Mouse (Mus musculus): Measurements from ENCODE around the gene Ndufaf2. TPM values are rescaled to one million over a fixed set of nuclear protein-coding genes. Genes with fewer than 3 reads are reported as not detected.
A peak's percentile ranks its signal among the peaks of the same experiment; 100 is the strongest.

Gene Ndufaf2
- total RNA-seq, 4 experiments from 2014 or later, result 16.1 to 21.8 (median 19.8) TPM

- DNase-seq (ENCODE audit: low spot score in 2 of 2), result no peak
Observed at GRCm38 (mm10) chr13:108086724-108087123, 71.7 kb downstream of the Ndufaf2 start.

- no peak for DNase-seq (ENCODE audit: low spot score in 2 of 2)
Observed at GRCm38 (mm10) chr13:108086036-108086435, 72.4 kb downstream of the Ndufaf2 start.

- no peak for DNase-seq (ENCODE audit: low spot score in 2 of 2)
Observed at GRCm38 (mm10) chr13:108084086-108084485, 74.3 kb downstream of the Ndufaf2 start.

- DNase-seq (ENCODE audit: low spot score in 2 of 2), result no peak
Observed at GRCm38 (mm10) chr13:108077901-108078300, 80.5 kb downstream of the Ndufaf2 start.

GRCm38 (mm10) chr13:108077476-108077875 lies 80.9 kb downstream of the Ndufaf2 start:
- DNase-seq (ENCODE audit: low spot score in 2 of 2), result no peak

GRCm38 (mm10) chr13:108070171-108070570 lies 88.3 kb downstream of the Ndufaf2 start:
- DNase-seq (ENCODE audit: low spot score in 2 of 2), result no peak

GRCm38 (mm10) chr13:108069151-108069550 lies 89.3 kb downstream of the Ndufaf2 start:
- DNase-seq (ENCODE audit: low spot score in 2 of 2), result no peak

- no peak for DNase-seq (ENCODE audit: low spot score in 2 of 2)
Observed at GRCm38 (mm10) chr13:108066021-108066420, 92.4 kb downstream of the Ndufaf2 start.

GRCm38 (mm10) chr13:108064331-108064730 lies 94.1 kb downstream of the Ndufaf2 start:
- DNase-seq (ENCODE audit: low spot score in 2 of 2), result no peak

GRCm38 (mm10) chr13:108063374-108064134 lies 94.9 kb downstream of the Ndufaf2 start:
- no peak for DNase-seq (ENCODE audit: low spot score in 2 of 2)

GRCm38 (mm10) chr13:108062900-108063299 lies 95.5 kb downstream of the Ndufaf2 start:
- no peak for DNase-seq (ENCODE audit: low spot score in 2 of 2)

GRCm38 (mm10) chr13:108060936-108061578 lies 97.4 kb downstream of the Ndufaf2 start:
- DNase-seq (ENCODE audit: low spot score in 2 of 2), result no peak

GRCm38 (mm10) chr13:108060286-108060885 lies 98.0 kb downstream of the Ndufaf2 start:
- peak in 1 of 2 experiments; percentile 30 for DNase-seq (ENCODE audit: low spot score in 2 of 2)

- no peak for DNase-seq (ENCODE audit: low spot score in 2 of 2)
Observed at GRCm38 (mm10) chr13:108056896-108057295, 101.5 kb downstream of the Ndufaf2 start.

- no peak for DNase-seq (ENCODE audit: low spot score in 2 of 2)
Observed at GRCm38 (mm10) chr13:108047364-108047763, 111.1 kb downstream of the Ndufaf2 start.

- no peak for DNase-seq (ENCODE audit: low spot score in 2 of 2)
Observed at GRCm38 (mm10) chr13:108046891-108047290, 111.5 kb downstream of the Ndufaf2 start.

GRCm38 (mm10) chr13:108046071-108046470 lies 112.4 kb downstream of the Ndufaf2 start:
- DNase-seq (ENCODE audit: low spot score in 2 of 2), result no peak

GRCm38 (mm10) chr13:108045646-108046045 lies 112.8 kb downstream of the Ndufaf2 start:
- no peak for DNase-seq (ENCODE audit: low spot score in 2 of 2)

GRCm38 (mm10) chr13:108044222-108044941 lies 114.0 kb downstream of the Ndufaf2 start, which contains the start of gene Smim15:
Gene Smim15, plus strand, starts transcription at chr13:108044446.
- peak; percentile 69 to 80 for DNase-seq (ENCODE audit: low spot score in 2 of 2)

GRCm38 (mm10) chr13:108043431-108044221 lies 114.8 kb downstream of the Ndufaf2 start:
- DNase-seq (ENCODE audit: low spot score in 2 of 2), result no peak

- DNase-seq (ENCODE audit: low spot score in 2 of 2), result peak; percentile 52 to 69
Observed at GRCm38 (mm10) chr13:108041358-108041757, 117.1 kb downstream of the Ndufaf2 start.
